Mouse (Mus musculus) cerebellum, adult 8-10 months (tissue): ENCODE results near the gene Arl5c.

Experiments
- DNase-seq: peaks from one replicate; pipeline ENCODE4 v3.0.0; 2022

Arl5c gene

DNA sequence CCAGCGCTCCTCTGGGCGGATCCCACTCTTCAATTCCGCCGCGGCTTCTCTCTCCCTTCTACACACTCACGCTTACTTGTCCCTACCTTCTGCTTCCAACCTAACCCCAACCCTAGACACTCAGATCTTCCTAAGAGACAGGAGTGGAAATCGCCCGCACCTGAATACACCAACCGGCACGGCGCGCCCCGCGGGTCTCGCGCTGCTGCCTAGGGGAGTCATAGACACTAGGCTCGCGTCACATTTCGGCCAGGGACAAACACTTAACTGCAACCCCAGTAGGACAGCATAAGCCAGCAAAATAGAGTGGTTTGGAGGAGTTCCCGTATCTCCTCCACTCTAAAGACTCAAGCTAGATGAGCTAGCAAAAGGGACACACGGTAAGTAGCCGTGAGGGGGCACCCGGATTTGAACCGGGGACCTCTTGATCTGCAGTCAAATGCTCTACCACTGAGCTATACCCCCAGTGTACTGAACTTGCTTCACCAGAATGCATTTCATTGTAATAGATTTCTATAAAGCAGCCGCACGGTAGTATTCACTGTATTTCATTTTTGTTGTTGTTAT is 7.4 kb downstream of the Arl5c start:
- peak; percentile 93 for DNase-seq

- DNase-seq = peak; percentile 97
Measured at GRCm38 (mm10) chr11:97987551-97988526, 8.1 kb downstream of the Arl5c start.

DNA sequence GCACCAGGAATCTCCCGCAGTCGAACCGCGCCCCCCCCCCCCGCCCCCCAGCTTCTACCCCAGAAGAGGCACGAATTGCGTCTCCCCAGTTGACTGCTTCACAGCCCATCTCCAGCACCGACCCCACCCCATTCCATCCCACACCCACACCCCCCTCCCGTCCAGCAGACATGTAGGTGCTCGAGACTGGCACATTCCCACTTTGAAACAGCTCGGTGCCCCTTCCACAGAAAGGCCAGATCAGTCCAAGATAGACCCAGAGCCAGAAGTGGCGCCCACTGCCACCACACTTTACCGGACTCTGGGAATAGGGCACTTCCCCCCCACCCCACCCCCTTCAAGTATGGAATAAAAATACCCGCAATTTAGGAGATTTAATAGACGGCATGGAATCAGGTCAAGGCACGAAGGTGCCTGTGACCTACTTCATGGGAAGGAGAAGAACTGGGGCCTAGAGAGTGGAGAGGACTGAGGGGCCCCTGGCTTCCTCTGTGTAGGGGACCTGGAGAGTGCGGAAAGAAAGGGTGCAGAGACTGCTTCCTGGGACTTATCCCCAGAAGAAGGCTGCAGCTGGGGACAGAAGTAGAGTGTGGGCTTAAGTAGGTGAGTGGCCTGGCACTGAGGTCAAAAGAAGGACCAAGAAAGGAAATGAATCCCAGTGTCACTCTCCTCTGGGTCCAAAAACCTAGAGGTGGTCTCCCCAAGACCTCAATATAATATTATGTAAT is 9.1 kb downstream of the Arl5c start:
- DNase-seq = no peak

DNA sequence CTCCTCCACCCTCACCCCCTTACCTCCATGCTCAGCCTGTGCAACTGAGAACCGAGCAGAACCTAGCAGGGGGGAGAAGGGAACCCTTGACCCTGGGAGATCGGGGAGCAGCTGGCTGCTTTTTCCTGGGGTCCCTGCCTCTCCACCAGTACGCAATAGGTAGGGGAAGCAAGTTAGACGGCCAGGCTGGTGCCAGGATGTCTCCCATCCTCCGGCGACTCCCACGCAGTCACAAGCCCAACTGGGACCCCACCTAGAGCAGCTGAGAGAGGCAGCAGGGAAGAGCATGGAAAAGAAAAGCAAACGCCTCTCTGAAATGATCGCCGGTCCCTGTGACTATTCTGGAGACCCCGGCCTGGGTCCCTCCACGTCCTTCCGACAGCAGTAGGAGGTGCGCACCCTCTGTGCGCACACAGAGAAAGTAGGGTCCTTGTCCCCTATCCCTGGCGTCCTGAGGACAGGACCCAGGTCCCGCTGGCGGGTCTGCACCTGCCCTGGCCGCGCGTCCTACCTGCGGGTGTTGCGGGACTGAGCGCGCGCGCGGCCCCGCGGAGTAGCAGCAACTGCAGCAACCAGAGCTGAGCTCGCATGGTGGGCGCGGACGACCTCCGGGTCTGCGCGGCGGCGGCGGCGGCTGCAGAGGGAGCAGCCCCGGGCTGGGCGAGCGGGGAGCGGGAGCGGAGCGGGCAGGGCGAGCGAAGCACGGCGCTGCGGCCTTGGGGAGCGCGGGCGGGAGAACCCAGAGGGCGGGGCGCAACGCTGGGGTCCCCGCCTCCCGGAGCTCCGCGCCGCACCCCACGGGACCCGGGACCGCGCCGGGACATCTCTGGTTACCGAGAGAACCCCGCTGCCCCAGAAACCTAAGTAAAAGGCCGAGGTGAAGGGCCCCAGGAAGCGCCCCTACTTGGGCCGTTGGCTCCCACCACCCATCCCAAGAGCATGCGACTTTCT is 10.0 kb downstream of the Arl5c start, which contains the start of gene Plxdc1:
TSS of gene Plxdc1 (minus strand) at position 718 of the 951 bp plus-strand sequence.
- DNase-seq = no peak

DNA sequence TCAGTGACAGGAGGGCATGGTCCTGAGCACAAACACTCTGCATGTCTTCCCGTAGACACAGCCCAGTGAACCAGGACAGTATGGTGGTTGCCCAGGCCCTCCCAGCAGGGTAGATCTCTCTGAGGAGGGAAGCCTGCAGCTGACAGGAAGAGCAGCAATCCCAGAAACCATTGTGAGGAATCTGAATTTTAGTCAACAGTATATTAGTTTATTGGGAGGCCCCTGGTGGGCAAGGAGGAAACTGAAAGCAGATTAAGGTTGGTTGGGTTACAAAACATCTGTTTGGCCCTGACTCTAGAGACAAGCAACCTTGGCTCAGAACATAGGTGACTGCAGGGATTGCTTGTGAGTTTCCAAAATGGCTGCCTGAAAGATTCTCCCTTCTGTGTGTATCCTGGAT is 12.0 kb downstream of the Arl5c start:
- no peak for DNase-seq

DNA sequence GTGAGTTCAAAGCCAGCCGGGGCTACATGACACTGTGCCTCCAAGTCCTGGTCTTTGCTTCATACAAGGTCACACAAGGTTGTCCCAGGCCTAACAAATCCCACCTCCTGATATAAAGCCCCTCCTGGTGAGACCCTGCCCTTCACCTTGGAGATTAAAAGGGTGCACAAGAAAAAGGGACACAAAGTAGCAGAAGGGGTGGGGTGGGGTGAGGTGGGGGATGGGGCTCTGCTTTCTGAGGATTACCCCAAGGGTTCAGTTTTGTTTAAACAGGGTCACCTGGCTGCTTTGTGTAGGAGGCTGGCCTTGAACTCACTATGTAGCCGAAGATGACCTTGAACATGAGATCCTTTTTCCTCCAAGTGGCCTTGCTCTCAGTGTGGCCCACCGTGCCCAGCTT is 12.5 kb downstream of the Arl5c start:
- DNase-seq = no peak

DNA sequence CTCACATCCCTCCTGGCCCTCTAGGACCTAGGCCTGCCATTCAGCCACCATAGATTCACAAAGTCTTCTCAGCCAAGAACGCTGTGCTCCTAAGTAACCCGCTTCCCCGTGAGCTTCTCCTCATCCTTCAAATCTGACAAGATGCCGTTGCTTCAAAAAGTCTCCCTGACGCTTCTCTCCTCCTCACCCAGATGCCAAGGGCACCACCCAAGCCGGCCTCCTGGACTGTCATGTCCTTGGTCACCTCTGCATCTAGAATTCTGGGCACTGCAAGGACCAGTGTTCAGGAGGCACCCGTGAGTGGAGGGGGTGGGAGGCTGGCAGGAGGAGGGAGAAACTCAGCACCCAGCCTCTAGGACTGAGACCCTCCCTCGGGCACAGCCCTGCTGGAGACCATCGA is 13.3 kb downstream of the Arl5c start:
- DNase-seq = no peak

- no peak for DNase-seq
Measured at GRCm38 (mm10) chr11:97980531-97980966, 15.4 kb downstream of the Arl5c start.

GRCm38 (mm10) chr11:97979824-97980495 is 16.0 kb downstream of the Arl5c start:
- DNase-seq = no peak

GRCm38 (mm10) chr11:97978392-97978791 is 17.6 kb downstream of the Arl5c start:
- DNase-seq = no peak

DNA sequence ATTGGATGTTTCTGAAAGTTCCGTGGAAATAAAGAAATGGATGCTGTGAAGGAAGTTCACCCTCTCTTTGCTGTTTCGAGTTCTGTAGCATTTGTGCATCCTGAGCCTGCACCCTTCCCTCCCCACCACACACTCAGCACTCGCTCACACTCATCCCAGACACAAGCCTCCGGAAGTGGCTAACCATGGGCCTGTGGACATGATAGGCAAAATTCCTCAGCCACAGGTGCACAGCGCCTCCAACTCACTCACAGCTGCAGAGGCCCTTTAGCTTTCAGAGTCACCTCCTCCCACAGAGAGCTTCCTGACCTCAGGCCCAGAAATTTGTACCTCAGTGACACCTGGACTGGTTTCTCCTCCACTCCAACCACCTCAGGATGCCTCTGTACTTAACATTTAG is 18.2 kb downstream of the Arl5c start:
- DNase-seq = no peak

- no peak for DNase-seq
Measured at GRCm38 (mm10) chr11:97974746-97975145, 21.2 kb downstream of the Arl5c start.

DNA sequence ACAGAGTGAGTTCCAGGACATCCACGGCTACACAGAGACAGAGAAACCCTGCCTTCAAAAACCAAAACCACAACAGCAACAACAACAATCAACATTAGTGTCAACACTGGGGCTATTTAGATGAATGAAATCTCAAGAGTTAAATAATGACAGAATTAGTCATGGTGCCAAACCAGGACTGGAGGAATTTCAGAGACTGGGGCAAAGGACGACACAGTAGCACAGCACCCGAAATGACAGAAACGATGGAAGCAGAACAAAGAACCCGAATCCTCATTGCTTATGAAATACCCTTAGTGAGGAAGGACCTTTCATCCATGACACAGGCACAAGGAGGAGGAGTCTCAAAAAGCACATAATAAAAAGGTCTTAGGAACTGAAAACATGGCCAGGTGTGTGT is 21.8 kb downstream of the Arl5c start:
- no peak for DNase-seq

DNA sequence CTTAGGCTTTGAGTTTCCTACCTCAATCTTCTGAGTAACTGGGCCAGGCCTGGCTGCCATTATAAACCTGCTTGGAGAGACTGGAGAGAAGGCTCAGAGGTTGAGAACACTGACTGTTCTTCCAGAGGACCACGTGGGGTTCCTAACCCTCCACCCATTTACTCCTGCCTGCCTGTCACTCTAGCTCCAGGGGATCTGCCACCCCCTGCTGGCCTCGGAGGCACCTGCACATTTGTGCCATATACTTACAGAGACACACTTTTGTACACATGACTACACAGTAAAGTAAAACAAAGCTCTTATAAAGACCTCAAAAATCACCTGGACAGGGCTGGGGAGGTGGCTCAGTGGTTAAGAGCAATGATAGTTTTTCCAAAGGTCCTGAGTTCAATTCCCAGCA is 23.5 kb downstream of the Arl5c start:
- DNase-seq = no peak

- no peak for DNase-seq
Measured at GRCm38 (mm10) chr11:97971232-97971631, 24.7 kb downstream of the Arl5c start.

DNA sequence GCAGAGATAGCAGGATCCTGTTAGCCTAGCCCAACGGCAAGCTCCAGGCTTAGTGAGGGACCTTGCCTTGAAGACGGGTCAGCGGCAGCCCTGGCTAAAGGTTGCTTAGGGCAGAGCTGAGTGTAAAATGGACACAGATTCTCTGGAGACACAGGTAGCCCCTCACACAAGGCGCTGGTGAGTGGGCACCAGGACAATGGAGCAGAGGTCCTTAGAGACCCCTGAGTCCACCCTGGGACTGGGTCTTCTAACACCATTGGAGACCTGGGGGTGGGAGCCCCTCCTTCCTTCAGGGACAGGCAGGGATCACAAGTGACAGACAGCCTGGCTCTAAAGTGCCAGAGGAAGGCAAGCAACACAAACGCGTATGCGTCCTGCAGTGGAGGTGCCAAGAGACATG is 25.2 kb downstream of the Arl5c start:
- no peak for DNase-seq

DNA sequence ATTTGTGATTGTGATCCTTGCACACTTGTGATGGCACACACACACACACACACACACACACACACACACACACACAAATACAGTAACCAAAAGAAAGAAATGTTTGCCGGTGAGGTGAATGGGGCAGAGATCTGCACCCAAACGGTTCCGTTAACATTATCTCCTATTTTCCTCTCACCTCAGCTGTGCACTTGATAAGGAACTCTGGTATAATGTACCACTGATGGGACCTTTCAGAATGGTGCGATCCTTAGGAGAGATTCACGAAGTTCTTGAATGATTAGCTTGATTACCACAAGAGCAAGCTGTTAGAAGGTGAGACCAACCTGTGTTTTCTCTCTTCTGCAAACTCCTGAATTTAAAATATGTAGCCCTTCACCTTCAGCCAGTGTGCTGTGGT is 27.6 kb downstream of the Arl5c start:
- DNase-seq = no peak

DNA sequence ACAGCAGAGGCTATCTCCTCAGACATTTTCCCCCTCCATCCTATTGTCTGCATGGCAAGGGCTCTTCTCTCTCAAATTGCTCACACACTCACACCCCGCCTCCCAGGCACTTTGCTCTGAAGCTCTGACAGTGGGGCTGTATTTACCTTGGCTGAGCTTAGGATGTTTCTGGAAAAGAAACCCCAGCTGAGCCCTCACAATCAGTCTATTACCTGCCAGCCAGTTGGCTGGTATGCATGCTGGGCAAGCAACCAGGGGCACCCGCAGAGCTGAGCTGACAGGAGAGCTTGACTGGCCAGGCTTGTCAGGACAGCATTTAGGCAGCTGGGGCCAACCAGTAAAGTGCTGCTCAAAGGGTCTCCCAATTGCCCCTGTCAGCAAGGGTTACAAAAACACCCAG is 28.9 kb downstream of the Arl5c start:
- peak; percentile 39 for DNase-seq

DNA sequence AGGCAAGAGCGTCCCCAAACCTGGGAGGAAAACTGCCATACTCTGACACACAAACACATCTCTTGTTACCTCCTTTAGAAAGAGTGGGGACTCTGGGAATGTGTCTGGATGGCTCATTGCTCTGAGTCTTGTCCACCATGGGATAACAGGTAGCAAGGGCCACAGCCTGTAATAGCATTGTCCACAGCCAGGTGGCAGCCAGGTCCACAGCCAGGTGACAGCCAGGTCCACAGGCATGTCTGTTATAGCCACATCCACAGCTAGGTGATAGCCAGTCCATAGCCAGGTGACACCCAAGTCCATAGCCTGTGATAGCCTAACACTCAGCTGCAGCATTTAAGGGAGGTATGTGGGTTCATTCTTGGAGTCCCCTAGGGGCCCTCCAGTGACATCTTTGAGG is 35.1 kb downstream of the Arl5c start:
- peak; percentile 41 for DNase-seq

DNA sequence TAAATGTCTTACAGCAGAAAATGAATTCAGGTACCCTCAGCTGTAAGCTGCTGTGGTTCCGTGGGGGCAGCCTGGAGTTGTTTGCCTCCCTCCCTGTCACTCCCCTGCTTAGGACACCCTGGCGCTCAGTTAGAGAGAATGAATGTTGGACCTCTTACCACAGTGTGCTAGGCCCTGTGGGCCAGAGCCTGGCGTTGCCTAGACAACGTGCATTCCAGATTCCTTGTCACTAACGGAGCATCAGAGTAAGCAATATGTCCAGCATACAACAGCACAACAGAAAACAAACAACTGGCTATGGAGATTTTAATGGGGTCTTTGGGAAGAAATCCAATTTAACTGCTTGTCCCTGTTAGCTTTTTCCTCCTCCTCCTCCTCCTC is 36.7 kb downstream of the Arl5c start:
- DNase-seq = no peak

DNA sequence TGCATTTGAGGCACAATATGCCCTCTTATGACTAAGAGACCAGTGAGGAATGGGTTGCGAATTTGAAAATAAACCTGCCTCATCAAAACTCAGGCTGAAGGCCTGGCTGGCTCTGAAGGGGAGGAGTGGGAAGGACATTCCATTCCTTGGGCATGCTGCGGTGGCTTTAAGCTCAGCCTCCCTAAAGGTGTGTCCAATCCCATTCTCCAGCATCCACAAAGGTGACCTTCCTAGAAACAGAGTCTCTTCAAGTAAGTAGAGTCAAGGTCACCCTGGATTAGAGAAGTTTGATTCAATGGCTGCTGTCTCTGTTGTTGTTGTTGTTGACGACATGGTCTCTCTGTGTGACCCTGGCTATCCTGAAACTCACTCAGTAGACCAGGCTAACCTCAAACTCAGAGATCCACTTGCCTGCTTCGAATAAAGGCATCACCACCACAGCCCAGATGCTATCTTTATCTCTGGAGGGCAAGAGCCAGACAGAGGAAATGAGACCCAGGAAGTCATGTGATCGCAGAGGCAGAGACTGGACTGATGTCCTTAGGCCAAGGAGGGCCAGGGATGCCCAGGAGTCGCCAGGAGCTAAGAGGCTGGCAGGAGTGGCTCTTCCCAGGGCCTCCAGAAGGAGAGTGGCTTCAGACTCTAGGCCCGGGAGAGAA is 37.2 kb downstream of the Arl5c start:
- DNase-seq = no peak
